Comparison of ENCODE assay signal across 10 mouse cellular contexts in the genomic region with DNA sequence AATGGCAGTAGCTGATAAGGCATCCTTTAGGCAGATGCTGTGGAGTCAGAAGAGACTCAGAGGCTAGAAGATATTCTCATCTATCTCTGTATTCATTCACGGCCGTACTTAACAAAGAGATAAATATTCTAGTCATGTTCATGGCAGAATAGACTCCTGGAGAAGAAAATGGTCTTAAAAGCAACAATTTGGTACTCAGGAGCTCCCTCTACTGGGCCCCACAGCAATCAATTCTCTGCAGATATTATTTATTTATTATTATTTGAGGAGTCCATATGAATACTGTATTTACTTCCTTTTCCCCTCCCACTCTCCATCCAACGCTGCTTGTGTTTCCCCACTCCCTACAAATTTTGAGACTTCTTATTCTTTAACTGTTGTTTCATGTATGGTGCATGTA. TPM values are rescaled to one million over a fixed set of nuclear protein-coding genes. Genes with fewer than 3 reads are reported as not detected.
DNase-seq lines count a peak whose midpoint lies in the region; ATAC-seq and TF ChIP-seq lines count a peak whose summit lies in the region.
"Had no signal": no experiment of that assay in that cellular context is flagged by ENCODE, and none has a peak within 500 bp of the region (broad histone marks: within the 10 kb centered on the region; RNA-seq: fewer than 3 reads in every experiment).

No protein-coding gene starts in this region.

- ATAC-seq in lung, embryonic 14.5 days (ENCODE audit: insufficient read depth), result no peak
- no peak for ATAC-seq in hindbrain, embryonic 12.5 days (ENCODE audit: low FRiP score)

- H3K4me2 ChIP-seq in lung, embryonic 14.5 days, result no peak overlapping the region
- no peak overlapping the region for H3K4me2 ChIP-seq in hindbrain, embryonic 12.5 days (replicated peaks)
- H3K4me2 ChIP-seq: heart, embryonic 15.5 days had no signal

- DNase-seq in gastrocnemius, adult 18-20 months (ENCODE audit: low spot score), result peak; percentile 3
- DNase-seq in gastrocnemius, postnatal 4 days (ENCODE audit: low spot score in 2 of 2), result no peak
- peak; percentile 52 for DNase-seq in lung, embryonic 14.5 days
- DNase-seq in lung, adult 2 months, result no peak
- peak; percentile 7 for DNase-seq in cerebellum, adult 11-12 months
- peak; percentile 38 for DNase-seq in lung, postnatal 10 days
- no peak for DNase-seq in gastrocnemius, postnatal 25 days

- H3K9ac ChIP-seq in lung, embryonic 14.5 days, result no peak overlapping the region
- H3K9ac ChIP-seq in hindbrain, embryonic 12.5 days, result no peak overlapping the region
- H3K9ac ChIP-seq: heart, embryonic 15.5 days had no signal

- TF ChIP-seq POLR2A in lung, adult 2 months (IDR thresholded peaks at IDR 0.05; ENCODE audit: borderline replicate concordance, extremely low read depth, low read depth, low read length), result no peak

- no peak for TF ChIP-seq CTCF in lung, embryonic 14.5 days (IDR thresholded peaks at IDR 0.05; ENCODE audit: low read depth)
- no peak for TF ChIP-seq CTCF in lung, adult 2 months (IDR thresholded peaks at IDR 0.05; ENCODE audit: insufficient read depth, low read length)

- no peaks in the 10 kb centered on the region for H3K36me3 ChIP-seq in lung, embryonic 14.5 days (ENCODE audit: insufficient read depth)
- no peaks in the 10 kb centered on the region for H3K36me3 ChIP-seq in hindbrain, embryonic 12.5 days
- H3K36me3 ChIP-seq: heart, embryonic 15.5 days had no signal

- H3K27ac ChIP-seq in lung, embryonic 14.5 days (ENCODE audit: low read depth), result no peak overlapping the region
- H3K27ac ChIP-seq in hindbrain, embryonic 12.5 days, result no peak overlapping the region
- H3K27ac ChIP-seq: heart, embryonic 15.5 days had no signal

- no peaks in the 10 kb centered on the region for H3K27me3 ChIP-seq in lung, embryonic 14.5 days (ENCODE audit: insufficient read depth, low read length)
- no peaks in the 10 kb centered on the region for H3K27me3 ChIP-seq in hindbrain, embryonic 12.5 days
- H3K27me3 ChIP-seq: heart, embryonic 15.5 days had no signal

- no peak overlapping the region for H3K4me3 ChIP-seq in lung, embryonic 14.5 days (ENCODE audit: low read depth, low read length)
- H3K4me3 ChIP-seq in lung, adult 2 months (replicated peaks; ENCODE audit: extremely low read depth, low read depth, low read length), result no peak overlapping the region
- no peak overlapping the region for H3K4me3 ChIP-seq in hindbrain, embryonic 12.5 days
- H3K4me3 ChIP-seq: heart, embryonic 15.5 days had no signal

- H3K9me3 ChIP-seq in lung, embryonic 14.5 days (ENCODE audit: low read depth, low read length), result no peaks in the 10 kb centered on the region
- no peaks in the 10 kb centered on the region for H3K9me3 ChIP-seq in hindbrain, embryonic 12.5 days (replicated peaks)
- H3K9me3 ChIP-seq: heart, embryonic 15.5 days had no signal

- WGBS in lung, embryonic 14.5 days, result 41% methylated on average over 3 of the region's 3 CpGs
- WGBS in lung, adult 2 months, result 41% methylated on average over 3 of the region's 3 CpGs
- 73% methylated on average over 3 of the region's 3 CpGs for WGBS in hindbrain, embryonic 12.5 days

- H3K4me1 ChIP-seq in lung, embryonic 14.5 days (ENCODE audit: insufficient read depth), result no peaks in the 10 kb centered on the region
- no peaks in the 10 kb centered on the region for H3K4me1 ChIP-seq in lung, adult 2 months (ENCODE audit: control insufficient read depth, insufficient read depth, low read length)
- no peaks in the 10 kb centered on the region for H3K4me1 ChIP-seq in hindbrain, embryonic 12.5 days
- H3K4me1 ChIP-seq: heart, embryonic 15.5 days had no signal

RNA-seq across cellular contexts. Expression of gene Lonrf3, which starts 24.3 kb away (rescaled TPM):
- total RNA-seq in gastrocnemius, adult 18-20 months (2021), result 1 to 10 TPM in 1 of 2 experiments, under 1 TPM in 1; 0.96 to 2.3 TPM
- total RNA-seq in gastrocnemius, postnatal 4 days (2021), result 1 to 10 TPM; 3.2 to 4.6 TPM
- 0.71 and 1.0 TPM in 2 replicates for polyA plus RNA-seq in lung, embryonic 14.5 days (2014; fragmentation: Nextera tagmentation; extraction: Ambion mirVana)
- polyA plus RNA-seq in lung, adult 2 months (2012; rRNA removed), result 2.9 and 3.7 TPM in 2 replicates
- polyA plus RNA-seq in hindbrain, embryonic 12.5 days (2016; fragmentation: Nextera tagmentation; extraction: Ambion mirVana), result 0.79 and 1.1 TPM in 2 replicates
- total RNA-seq in gastrocnemius, postnatal 25 days (2021), result 1 to 10 TPM; 2.4 TPM

RNA-seq across cellular contexts. Expression of gene Gm6268, which starts 48.6 kb away (rescaled TPM):
- not detected for total RNA-seq in gastrocnemius, adult 18-20 months (2021)
- not detected for total RNA-seq in gastrocnemius, postnatal 4 days (2021)
- not detected in 2 replicates for polyA plus RNA-seq in lung, embryonic 14.5 days (2014; fragmentation: Nextera tagmentation; extraction: Ambion mirVana)
- polyA plus RNA-seq in lung, adult 2 months (2012; rRNA removed), result not detected in 2 replicates
- not detected in 2 replicates for polyA plus RNA-seq in hindbrain, embryonic 12.5 days (2016; fragmentation: Nextera tagmentation; extraction: Ambion mirVana)
- total RNA-seq in gastrocnemius, postnatal 25 days (2021), result not detected
- polyA plus RNA-seq: heart, embryonic 15.5 days; lung, embryonic 16.5 days had no signal

Comparison
In these comparisons a context has a peak if more than half of its experiments do, and no peak if none do; other contexts are left out.
1. DNase-seq: peak in gastrocnemius, adult 18-20 months (single experiment), lung, embryonic 14.5 days (single experiment), cerebellum, adult 11-12 months (single experiment) and lung, postnatal 10 days (single experiment); none in gastrocnemius, postnatal 4 days (0 of 2), lung, adult 2 months (single experiment) and gastrocnemius, postnatal 25 days (single experiment).